Mouse (Mus musculus): ENCODE measurements around the gene Matn4.
"Not testable (repeated sequence)": the region's sequence is repeated elsewhere in the genome, so short reads cannot be mapped to it uniquely, and the experiment has no call there.

Gene Matn4

DNA sequence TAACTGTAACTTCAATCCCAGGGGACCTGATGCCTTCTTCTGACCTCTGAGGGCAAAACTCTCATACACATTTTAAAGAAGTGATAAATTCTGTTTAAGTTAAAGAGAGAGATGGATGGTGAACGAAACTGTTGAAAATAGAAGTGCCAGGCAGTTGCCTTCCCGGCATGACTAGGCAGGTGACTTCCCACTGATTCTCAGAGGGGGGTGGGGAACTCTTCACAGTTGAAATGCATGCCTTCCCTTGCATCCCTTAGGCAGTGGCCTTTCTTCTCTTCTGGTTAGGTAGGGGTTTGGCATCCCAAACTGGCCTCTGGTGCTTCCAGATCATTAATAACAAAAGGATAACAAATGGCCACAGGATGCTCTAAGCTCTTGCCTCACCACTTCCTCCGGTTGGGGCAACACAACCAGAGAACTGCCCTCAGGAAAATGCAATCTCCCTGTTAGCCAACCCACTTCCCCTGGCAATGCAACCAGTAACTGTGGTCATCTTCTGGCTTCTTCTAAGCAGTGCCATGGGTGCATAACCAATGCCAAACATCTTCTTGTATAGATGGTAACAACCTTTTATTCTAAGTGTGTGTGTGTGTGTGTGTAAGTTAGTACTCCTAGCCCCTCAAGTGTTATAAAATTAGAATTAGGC, 32.4 kb downstream of the Matn4 start:
- DNase-seq (ENCODE audit: low spot score in 2 of 2), result no peak

DNA sequence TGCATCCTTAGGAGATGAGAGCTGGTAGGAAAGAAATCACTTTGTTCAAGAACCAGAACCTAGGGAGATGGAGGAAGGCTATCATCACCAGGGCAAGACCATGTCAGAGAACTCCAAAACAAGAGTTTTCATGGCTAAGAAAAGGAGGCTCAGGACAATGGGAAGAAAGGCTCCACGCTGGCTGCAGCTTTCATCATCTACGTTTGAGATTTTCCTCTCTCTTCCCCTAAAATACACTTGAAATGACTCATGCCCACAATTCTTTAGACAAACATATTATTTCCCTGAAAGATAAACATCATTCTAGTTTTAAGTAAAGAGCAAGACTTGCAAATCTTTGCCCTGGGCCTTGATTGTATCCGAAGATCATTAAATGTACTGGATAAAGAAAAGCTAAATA, 33.6 kb downstream of the Matn4 start:
- DNase-seq (ENCODE audit: low spot score in 2 of 2), result no peak

- DNase-seq (ENCODE audit: low spot score in 2 of 2), result no peak
Observed at GRCm38 (mm10) chr2:164368620-164369105, 36.3 kb downstream of the Matn4 start.

GRCm38 (mm10) chr2:164366947-164367346, 38.0 kb downstream of the Matn4 start:
- no peak for DNase-seq (ENCODE audit: low spot score in 2 of 2)

DNA sequence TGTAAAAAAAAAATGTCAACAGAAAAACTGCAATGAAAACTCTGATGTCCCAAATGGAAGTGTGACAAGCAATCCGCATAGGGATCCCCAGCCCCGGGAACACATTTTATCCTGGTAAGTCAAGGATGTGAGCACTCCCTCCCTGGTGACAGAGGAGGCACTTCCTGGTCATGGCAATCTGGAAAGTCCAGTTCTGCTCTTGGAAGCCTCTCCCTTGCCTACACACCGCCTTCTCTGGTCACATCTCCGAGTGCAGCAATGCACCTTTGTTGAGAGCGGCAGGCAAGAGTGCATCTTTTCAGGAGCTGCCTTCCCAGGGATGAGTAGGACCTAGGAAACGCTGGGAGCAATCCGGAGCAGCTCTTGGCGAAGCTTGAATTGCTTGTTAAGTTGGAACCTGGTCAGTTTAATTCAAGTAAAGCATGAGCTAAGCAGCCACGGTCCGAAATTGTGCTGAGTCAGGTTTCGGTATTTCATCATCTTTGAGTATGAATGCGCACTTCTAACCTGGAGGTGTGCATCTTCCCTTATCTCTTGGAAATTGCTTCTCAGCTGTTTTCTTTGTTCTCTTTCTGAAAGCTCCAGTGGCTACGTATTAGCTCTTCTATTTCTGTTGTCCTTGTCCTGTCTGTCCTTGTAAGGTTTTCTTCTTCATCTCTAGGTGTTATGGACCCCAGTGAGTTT, 43.8 kb downstream of the Matn4 start:
- DNase-seq (ENCODE audit: low spot score in 2 of 2), result no peak

- DNase-seq (ENCODE audit: low spot score in 2 of 2), result no peak
Observed at GRCm38 (mm10) chr2:164359668-164360067, 45.3 kb downstream of the Matn4 start.

GRCm38 (mm10) chr2:164359031-164359430, 45.9 kb downstream of the Matn4 start:
- DNase-seq (ENCODE audit: low spot score in 2 of 2), result no peak

GRCm38 (mm10) chr2:164358373-164358772, 46.6 kb downstream of the Matn4 start:
- DNase-seq (ENCODE audit: low spot score in 2 of 2), result no peak

- DNase-seq (ENCODE audit: low spot score in 2 of 2), result no peak
Observed at GRCm38 (mm10) chr2:164356177-164356967, 48.6 kb downstream of the Matn4 start.

DNA sequence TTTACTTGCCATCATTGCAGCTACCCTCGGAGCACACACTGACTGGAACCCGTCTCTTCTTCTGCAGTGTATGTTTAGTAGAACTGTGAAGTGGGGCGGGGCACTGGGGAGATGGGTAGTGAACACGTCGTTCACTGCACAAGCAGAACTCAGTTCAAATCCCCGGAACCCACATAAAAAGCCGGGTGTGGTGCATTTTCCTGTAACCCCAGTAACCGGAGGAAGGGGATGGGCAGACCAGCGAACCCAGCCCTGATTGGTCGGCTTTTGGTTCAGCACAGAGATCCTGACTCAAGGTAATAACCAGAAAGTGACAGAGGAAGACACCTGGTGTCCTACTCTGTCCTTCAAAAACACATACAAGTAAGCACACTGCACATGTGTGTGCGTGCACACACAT, 51.6 kb downstream of the Matn4 start:
- no peak for DNase-seq (ENCODE audit: low spot score in 2 of 2)

DNA sequence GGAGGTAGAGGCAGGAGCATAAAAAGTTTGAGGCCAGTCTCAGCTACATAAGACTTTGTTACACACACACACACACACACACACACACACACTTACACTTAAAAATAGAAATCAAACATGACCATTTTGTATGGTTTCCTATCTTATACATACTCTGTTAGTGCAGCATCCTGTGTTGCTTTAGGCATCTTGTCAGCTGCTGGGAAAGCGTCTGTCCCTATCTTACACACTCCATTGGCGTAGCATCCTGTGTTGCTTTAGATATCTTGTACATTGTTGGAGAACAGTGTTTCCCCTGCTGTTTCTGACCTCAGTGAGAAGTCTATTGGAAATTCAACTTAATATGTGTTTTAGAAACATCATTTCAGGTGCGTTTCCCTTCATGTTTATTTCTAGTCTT, 52.3 kb downstream of the Matn4 start:
- DNase-seq (ENCODE audit: low spot score in 2 of 2), result no peak

DNA sequence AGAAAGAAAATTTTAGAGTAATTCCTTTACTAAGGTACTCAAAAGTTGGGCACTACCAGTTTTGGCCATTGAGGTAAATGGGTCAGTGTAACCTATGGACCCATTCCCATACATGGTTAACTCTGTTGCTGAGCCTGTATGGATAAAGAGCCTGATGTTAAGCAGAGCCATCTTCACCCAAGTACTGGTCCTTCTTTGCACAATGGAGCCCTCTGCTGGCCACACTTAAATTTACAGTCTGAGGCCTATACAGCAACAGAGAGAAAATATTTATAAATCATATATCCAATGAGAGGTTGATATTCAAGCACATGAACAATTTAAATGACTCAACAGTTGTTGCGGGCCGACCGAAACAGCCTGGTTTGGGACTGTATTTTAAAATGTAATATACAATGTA, 56.0 kb downstream of the Matn4 start:
- DNase-seq (ENCODE audit: low spot score in 2 of 2), result no peak

GRCm38 (mm10) chr2:164347697-164348096, 57.3 kb downstream of the Matn4 start:
- DNase-seq (ENCODE audit: low spot score in 2 of 2), result not testable (repeated sequence)

- DNase-seq (ENCODE audit: low spot score in 2 of 2), result not testable (repeated sequence)
Observed at GRCm38 (mm10) chr2:164343732-164344131, 61.2 kb downstream of the Matn4 start.
